Mouse (Mus musculus): Measurements from ENCODE around the gene Spock1. TPM values are rescaled to one million over a fixed set of nuclear protein-coding genes. Genes with fewer than 3 reads are reported as not detected.

Gene Spock1
- polyA plus RNA-seq, 1 experiment from 2014 or later = 45.1 TPM

- Histone ChIP-seq H3K4me2 (replicated peaks) (no peak overlapping the region), H3K36me3 (no peaks in the 10 kb centered on the region), H3K4me3 (replicated peaks) (no peak overlapping the region), H3K9ac (replicated peaks) (no peak overlapping the region), H3K27me3 (no peaks in the 10 kb centered on the region), H3K9me3 (no peaks in the 10 kb centered on the region), H3K27ac (peak overlapping the region; percentile 15; the same call in 1 of the 2 replicates), H3K4me1 (replicated peaks) (peaks cover 28% of the 10 kb centered on the region)
- WGBS = 52% methylated on average over 20 of the region's 20 CpGs
- peak; percentile 82 for ATAC-seq
Measured at GRCm38 (mm10) chr13:57721524-57722279, 186.4 kb downstream of the Spock1 start.

GRCm38 (mm10) chr13:57718087-57718486 is 190.0 kb downstream of the Spock1 start:
- Histone ChIP-seq H3K4me3 (replicated peaks) (no peak overlapping the region), H3K4me2 (replicated peaks) (no peak overlapping the region), H3K27me3 (no peaks in the 10 kb centered on the region), H3K4me1 (replicated peaks) (peaks cover 27% of the 10 kb centered on the region), H3K36me3 (no peaks in the 10 kb centered on the region), H3K27ac (no peak overlapping the region), H3K9me3 (no peaks in the 10 kb centered on the region), H3K9ac (replicated peaks) (no peak overlapping the region)
- ATAC-seq = no peak
- 20% methylated on average over 5 of the region's 5 CpGs for WGBS

- 0 out of 2 replicates have a peak, but pooled peaks cover 7% of the 10 kb centered on the region for H3K4me1 ChIP-seq (replicated peaks)
- H3K27ac ChIP-seq = no peak overlapping the region
- H3K36me3 ChIP-seq = no peaks in the 10 kb centered on the region
- H3K27me3 ChIP-seq = no peaks in the 10 kb centered on the region
- 86% methylated on average over 4 of the region's 4 CpGs for WGBS
- H3K9me3 ChIP-seq = no peaks in the 10 kb centered on the region
- no peak overlapping the region for H3K9ac ChIP-seq (replicated peaks)
- H3K4me2 ChIP-seq (replicated peaks) = no peak overlapping the region
- no peak for ATAC-seq
- H3K4me3 ChIP-seq (replicated peaks) = no peak overlapping the region
Measured at GRCm38 (mm10) chr13:57712910-57713309, 195.2 kb downstream of the Spock1 start.

GRCm38 (mm10) chr13:57708425-57708824 is 199.7 kb downstream of the Spock1 start:
- no peaks in the 10 kb centered on the region for H3K9me3 ChIP-seq
- H3K27ac ChIP-seq = no peak overlapping the region
- H3K4me1 ChIP-seq (replicated peaks) = 0 out of 2 replicates have a peak, but pooled peaks cover 4% of the 10 kb centered on the region
- H3K4me2 ChIP-seq (replicated peaks) = no peak overlapping the region
- no peak overlapping the region for H3K9ac ChIP-seq (replicated peaks)
- no peak for ATAC-seq
- no peak overlapping the region for H3K4me3 ChIP-seq (replicated peaks)
- H3K36me3 ChIP-seq = no peaks in the 10 kb centered on the region
- no peaks in the 10 kb centered on the region for H3K27me3 ChIP-seq

GRCm38 (mm10) chr13:57702966-57703365 is 205.2 kb downstream of the Spock1 start:
- no peak overlapping the region for H3K9ac ChIP-seq (replicated peaks)
- H3K27ac ChIP-seq = no peak overlapping the region
- H3K36me3 ChIP-seq = no peaks in the 10 kb centered on the region
- ATAC-seq = no peak
- 0 out of 2 replicates have a peak, but pooled peaks cover 3% of the 10 kb centered on the region for H3K4me1 ChIP-seq (replicated peaks)
- no peak overlapping the region for H3K4me3 ChIP-seq (replicated peaks)
- H3K9me3 ChIP-seq = no peaks in the 10 kb centered on the region
- no peak overlapping the region for H3K4me2 ChIP-seq (replicated peaks)
- 92% methylated on average over 2 of the region's 2 CpGs for WGBS
- H3K27me3 ChIP-seq = no peaks in the 10 kb centered on the region

- Histone ChIP-seq H3K4me2 (replicated peaks) (no peak overlapping the region), H3K27me3 (0 out of 2 replicates have a peak, but pooled peaks cover 2% of the 10 kb centered on the region), H3K9me3 (no peaks in the 10 kb centered on the region), H3K27ac (no peak overlapping the region), H3K36me3 (no peaks in the 10 kb centered on the region), H3K9ac (replicated peaks) (no peak overlapping the region), H3K4me3 (replicated peaks) (no peak overlapping the region), H3K4me1 (replicated peaks) (0 out of 2 replicates have a peak, but pooled peaks cover 3% of the 10 kb centered on the region)
- 80% methylated on average over 5 of the region's 5 CpGs for WGBS
- ATAC-seq = no peak
Measured at GRCm38 (mm10) chr13:57696685-57697084, 211.4 kb downstream of the Spock1 start.

- WGBS = 77% methylated on average over 5 of the region's 5 CpGs
- ATAC-seq = no peak
Measured at GRCm38 (mm10) chr13:57688926-57689325, 219.2 kb downstream of the Spock1 start.

GRCm38 (mm10) chr13:57686437-57686836 is 221.7 kb downstream of the Spock1 start:
- H3K27ac ChIP-seq = no peak overlapping the region
- ATAC-seq = no peak
- H3K36me3 ChIP-seq = no peaks in the 10 kb centered on the region
- no peak overlapping the region for H3K9ac ChIP-seq (replicated peaks)
- H3K4me2 ChIP-seq (replicated peaks) = no peak overlapping the region
- no peaks in the 10 kb centered on the region for H3K9me3 ChIP-seq
- H3K27me3 ChIP-seq = no peaks in the 10 kb centered on the region
- 77% methylated on average over 5 of the region's 5 CpGs for WGBS
- no peak overlapping the region for H3K4me3 ChIP-seq (replicated peaks)
- H3K4me1 ChIP-seq (replicated peaks) = no peaks in the 10 kb centered on the region

More at GRCm38 (mm10) chr13:57688926-57689325, 219.2 kb downstream of the Spock1 start:
- Histone ChIP-seq H3K4me1 (replicated peaks) (no peaks in the 10 kb centered on the region), H3K4me2 (replicated peaks) (no peak overlapping the region), H3K36me3 (no peaks in the 10 kb centered on the region), H3K27me3 (0 out of 2 replicates have a peak, but pooled peaks cover 2% of the 10 kb centered on the region), H3K9me3 (no peaks in the 10 kb centered on the region), H3K27ac (no peak overlapping the region), H3K9ac (replicated peaks) (no peak overlapping the region), H3K4me3 (replicated peaks) (no peak overlapping the region)

- Histone ChIP-seq H3K27ac (no peak overlapping the region), H3K36me3 (no peaks in the 10 kb centered on the region), H3K4me1 (replicated peaks) (no peaks in the 10 kb centered on the region), H3K27me3 (no peaks in the 10 kb centered on the region), H3K9me3 (no peaks in the 10 kb centered on the region), H3K4me2 (replicated peaks) (no peak overlapping the region), H3K9ac (replicated peaks) (no peak overlapping the region), H3K4me3 (replicated peaks) (no peak overlapping the region)
- WGBS = 68% methylated on average over 11 of the region's 11 CpGs
- ATAC-seq = no peak
Measured at GRCm38 (mm10) chr13:57685201-57685600, 222.9 kb downstream of the Spock1 start.

- H3K4me1 ChIP-seq (replicated peaks) = no peaks in the 10 kb centered on the region
- H3K27ac ChIP-seq = no peak overlapping the region
- no peaks in the 10 kb centered on the region for H3K36me3 ChIP-seq
- no peaks in the 10 kb centered on the region for H3K9me3 ChIP-seq
- H3K27me3 ChIP-seq = no peaks in the 10 kb centered on the region
- ATAC-seq = no peak
- no peak overlapping the region for H3K9ac ChIP-seq (replicated peaks)
- H3K4me2 ChIP-seq (replicated peaks) = no peak overlapping the region
- WGBS = 81% methylated on average over 2 of the region's 2 CpGs
- no peak overlapping the region for H3K4me3 ChIP-seq (replicated peaks)
Measured at GRCm38 (mm10) chr13:57679591-57679990, 228.5 kb downstream of the Spock1 start.

- Histone ChIP-seq H3K4me3 (replicated peaks) (no peak overlapping the region), H3K4me1 (replicated peaks) (peaks cover 6% of the 10 kb centered on the region), H3K27me3 (no peaks in the 10 kb centered on the region), H3K27ac (no peak overlapping the region), H3K4me2 (replicated peaks) (no peak overlapping the region), H3K36me3 (no peaks in the 10 kb centered on the region), H3K9ac (replicated peaks) (no peak overlapping the region), H3K9me3 (no peaks in the 10 kb centered on the region)
- no peak for ATAC-seq
- WGBS = 100% methylated on average over 1 of the region's 1 CpGs
Measured at GRCm38 (mm10) chr13:57676820-57677219, 231.3 kb downstream of the Spock1 start.

- H3K9me3 ChIP-seq = no peaks in the 10 kb centered on the region
- no peak overlapping the region for H3K4me2 ChIP-seq (replicated peaks)
- no peak overlapping the region for H3K27ac ChIP-seq
- H3K4me1 ChIP-seq (replicated peaks) = peaks cover 16% of the 10 kb centered on the region
- H3K9ac ChIP-seq (replicated peaks) = no peak overlapping the region
- no peaks in the 10 kb centered on the region for H3K27me3 ChIP-seq
- WGBS = 93% methylated on average over 1 of the region's 1 CpGs
- H3K36me3 ChIP-seq = no peaks in the 10 kb centered on the region
- no peak for ATAC-seq
- no peak overlapping the region for H3K4me3 ChIP-seq (replicated peaks)
Measured at GRCm38 (mm10) chr13:57673399-57673798, 234.7 kb downstream of the Spock1 start.

Measured in midbrain, embryonic 13.5 days (tissue).